Mouse (Mus musculus): ENCODE data around the gene Zfp853.

GRCm38 (mm10) chr5:143295330-143295729 is 1.9 kb upstream of the Zfp853 start:
- TF ChIP-seq POLR2A (IDR thresholded peaks at IDR 0.05; ENCODE audit: insufficient read depth, low read length) = no peak
- TF ChIP-seq CTCF (IDR thresholded peaks at IDR 0.05; ENCODE audit: low read depth, low read length) = no peak

Measured in ES-Bruce4 (cell line).